Mouse (Mus musculus) heart, embryonic 11.5 days (tissue): ENCODE data around the gene Olfr884. TPM values are rescaled to one million over a fixed set of nuclear protein-coding genes. Genes with fewer than 3 reads are reported as not detected.

ENCODE experiments used
- ATAC-seq: fragments of 200-750 bp; cut with Nextera tagmentation; replicated peaks from 2 replicates; pipeline ENCODE4 v1.8.0; 2017; ENCODE audit warnings: moderate library complexity; ENCODE audit not compliant: insufficient number of reproducible peaks, low FRiP score, low TSS enrichment
- H3K27ac ChIP-seq: fragments of 300-500 bp; sonication (generic); 2 replicates; pipeline ENCODE4 v1.5.1; 2014; ENCODE audit warnings: mild to moderate bottlenecking, low read depth, low read length
- H3K27me3 ChIP-seq: fragments of 300-500 bp; sonication (generic); 2 replicates; pipeline ENCODE4 v1.6.1; 2014; ENCODE audit warnings: mild to moderate bottlenecking, low read length, mixed read lengths; ENCODE audit not compliant: control insufficient read depth, insufficient read depth
- H3K36me3 ChIP-seq: fragments of 300-500 bp; sonication (generic); 2 replicates; pipeline ENCODE4 v1.6.1; 2014; ENCODE audit warnings: mild to moderate bottlenecking, low read length, moderate library complexity, mixed read lengths; ENCODE audit not compliant: control insufficient read depth, insufficient read depth
- H3K4me1 ChIP-seq: fragments of 300-500 bp; sonication (generic); 2 replicates; pipeline ENCODE4 v1.6.1; 2014; ENCODE audit warnings: low read length; ENCODE audit not compliant: control insufficient read depth, insufficient read depth
- H3K4me2 ChIP-seq: fragments of 300-500 bp; sonication (generic); 2 replicates; pipeline ENCODE4 v1.6.1; 2014; ENCODE audit warnings: mild to moderate bottlenecking, moderate library complexity
- H3K4me3 ChIP-seq: fragments of 300-500 bp; sonication (generic); 2 replicates; pipeline ENCODE4 v1.5.1; 2014; ENCODE audit warnings: low read depth, low read length
- H3K9ac ChIP-seq: fragments of 300-500 bp; sonication (generic); 2 replicates; pipeline ENCODE4 v1.6.1; 2014; ENCODE audit warnings: mild to moderate bottlenecking, low read depth, low read length, moderate library complexity
- H3K9me3 ChIP-seq: fragments of 300-500 bp; sonication (generic); replicated peaks from 2 replicates; pipeline ENCODE4 v1.6.1; 2016; ENCODE audit warnings: low read length; ENCODE audit not compliant: control insufficient read depth
- WGBS: fragments of 180-500 bp; shearing (Covaris S2); extraction: QIAGEN DNeasy Blood & Tissue Kit; methylation state at CpG from one replicate; pipeline ENCODE4 v1.1.7; 2014; ENCODE audit not compliant: insufficient replicate concordance; 5-methylcytosine and 5-hydroxymethylcytosine counted together
- polyA plus RNA-seq: library from polyadenylated mRNA; unstranded; fragments of >200 nt; fragmentation: Nextera tagmentation; extraction: Ambion mirVana; gene quantifications from 2 replicates; pipeline ENCODE4 v1.2.1, GENCODE M21; 2014

Olfr884 gene
- polyA plus RNA-seq: not detected in 2 replicates

- no peaks in the 10 kb centered on the region for H3K4me1 ChIP-seq
- no peak within 1 kb of the TSS for H3K4me3 ChIP-seq
- H3K27me3 ChIP-seq: no peaks in the 10 kb centered on the region
- H3K4me2 ChIP-seq: no peak within 1 kb of the TSS
- H3K27ac ChIP-seq: no peak within 1 kb of the TSS
- no peaks in the 10 kb centered on the region for H3K9me3 ChIP-seq
- 69% methylated on average over 1 of the region's 1 CpGs for WGBS
- ATAC-seq: no peak
- H3K9ac ChIP-seq: no peak within 1 kb of the TSS
- no peaks in the 10 kb centered on the region for H3K36me3 ChIP-seq
These were observed at the start of gene Olfr884 for GRCm38 (mm10) chr9:38046255-38046654. Gene Olfr884, plus strand, starts transcription at chr9:38046555.

DNA sequence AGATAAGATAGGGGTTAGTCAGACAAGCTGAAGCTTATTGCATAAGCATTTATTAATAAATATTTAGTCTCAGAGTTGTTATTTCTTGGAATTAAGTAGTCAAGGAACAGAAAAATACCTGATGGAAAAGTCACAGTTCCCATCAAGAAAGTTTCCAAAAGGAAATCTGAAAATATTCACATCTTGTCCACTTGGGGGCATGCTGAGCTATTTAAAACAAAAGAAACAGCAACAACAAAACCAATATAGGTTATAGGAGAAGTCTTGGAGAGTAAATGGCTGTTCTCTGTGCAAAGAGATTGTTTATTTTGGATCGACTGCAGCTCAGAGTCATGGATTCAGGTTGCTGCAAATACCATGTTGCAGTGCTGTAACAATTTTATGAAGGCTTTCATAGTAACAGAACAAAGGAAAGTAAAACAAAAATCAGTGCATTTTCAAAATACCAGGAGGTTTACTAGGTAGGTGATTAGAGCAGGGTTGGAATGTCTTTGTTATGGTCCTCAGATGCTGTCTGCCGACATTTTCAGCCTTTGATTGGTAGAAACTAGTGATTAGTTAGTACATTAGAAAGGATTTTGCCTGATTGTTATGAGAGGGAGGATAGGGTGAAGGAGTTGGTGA is 47.7 kb upstream of the Olfr884 start:
- Histone ChIP-seq H3K4me1 (no peaks in the 10 kb centered on the region), H3K9ac (no peak overlapping the region), H3K27me3 (no peaks in the 10 kb centered on the region), H3K27ac (no peak overlapping the region), H3K4me2 (no peak overlapping the region), H3K4me3 (no peak overlapping the region), H3K36me3 (no peaks in the 10 kb centered on the region), H3K9me3 (no peaks in the 10 kb centered on the region)
- WGBS: 34% methylated on average over 2 of the region's 2 CpGs
- no peak for ATAC-seq

GRCm38 (mm10) chr9:38000021-38000420 is 46.3 kb upstream of the Olfr884 start:
- no peak overlapping the region for H3K4me3 ChIP-seq
- WGBS: 47% methylated on average over 1 of the region's 1 CpGs
- no peaks in the 10 kb centered on the region for H3K9me3 ChIP-seq
- no peaks in the 10 kb centered on the region for H3K4me1 ChIP-seq
- ATAC-seq: no peak
- H3K27me3 ChIP-seq: no peaks in the 10 kb centered on the region
- H3K27ac ChIP-seq: no peak overlapping the region
- no peak overlapping the region for H3K4me2 ChIP-seq
- H3K9ac ChIP-seq: no peak overlapping the region
- no peaks in the 10 kb centered on the region for H3K36me3 ChIP-seq

GRCm38 (mm10) chr9:38025508-38025907 is 20.8 kb upstream of the Olfr884 start, which contains the start of gene Olfr883:
Gene Olfr883, plus strand, starts transcription at chr9:38025808.
- no peaks in the 10 kb centered on the region for H3K4me1 ChIP-seq
- H3K4me3 ChIP-seq: no peak within 1 kb of the TSS
- no peaks in the 10 kb centered on the region for H3K9me3 ChIP-seq
- no peak within 1 kb of the TSS for H3K4me2 ChIP-seq
- H3K27me3 ChIP-seq: no peaks in the 10 kb centered on the region
- no peaks in the 10 kb centered on the region for H3K36me3 ChIP-seq
- no peak for ATAC-seq
- no peak within 1 kb of the TSS for H3K27ac ChIP-seq
- 92% methylated on average over 1 of the region's 1 CpGs for WGBS
- no peak within 1 kb of the TSS for H3K9ac ChIP-seq

- WGBS: 76% methylated on average over 3 of the region's 3 CpGs
- no peak within 1 kb of the TSS for H3K27ac ChIP-seq
These were observed 14.7 kb downstream of the Olfr884 start, which contains the start of gene Olfr885 for GRCm38 (mm10) chr9:38061022-38061421. Gene Olfr885, plus strand, starts transcription at chr9:38061322.

DNA sequence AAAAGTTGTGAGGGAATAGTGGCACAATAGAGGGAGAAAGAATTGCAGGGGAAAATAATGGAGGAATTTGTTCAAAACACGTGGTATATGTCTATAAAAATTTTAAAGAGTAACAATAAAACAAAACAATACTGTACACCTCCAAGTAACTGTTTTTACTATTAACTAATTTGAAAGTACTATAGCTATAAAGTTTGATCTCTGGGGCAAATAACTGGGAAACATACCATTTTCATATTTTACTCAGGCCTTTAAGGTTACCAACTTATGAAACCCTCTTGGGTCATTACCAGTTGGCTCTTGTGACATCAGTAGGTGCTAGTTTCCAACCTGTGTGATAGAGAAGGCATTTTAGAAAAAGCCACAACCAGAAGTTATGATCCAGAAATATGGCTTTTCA is 37.4 kb downstream of the Olfr884 start, which contains the start of gene Olfr887:
TSS of gene Olfr887 (plus strand) at position 301 of the 400 bp plus-strand sequence.
- H3K27me3 ChIP-seq: no peaks in the 10 kb centered on the region
- no peak within 1 kb of the TSS for H3K27ac ChIP-seq
- H3K36me3 ChIP-seq: no peaks in the 10 kb centered on the region
- 69% methylated on average over 1 of the region's 1 CpGs for WGBS
- H3K4me1 ChIP-seq: no peaks in the 10 kb centered on the region
- H3K9ac ChIP-seq: no peak within 1 kb of the TSS
- no peak for ATAC-seq
- H3K4me3 ChIP-seq: no peak within 1 kb of the TSS
- H3K4me2 ChIP-seq: no peak within 1 kb of the TSS
- no peaks in the 10 kb centered on the region for H3K9me3 ChIP-seq

More at GRCm38 (mm10) chr9:38061022-38061421, 14.7 kb downstream of the Olfr884 start, which contains the start of gene Olfr885:
- Histone ChIP-seq H3K4me1 (no peaks in the 10 kb centered on the region), H3K36me3 (no peaks in the 10 kb centered on the region), H3K9ac (no peak within 1 kb of the TSS), H3K4me3 (no peak within 1 kb of the TSS), H3K27me3 (no peaks in the 10 kb centered on the region), H3K9me3 (no peaks in the 10 kb centered on the region), H3K4me2 (no peak within 1 kb of the TSS)
- no peak for ATAC-seq

Other genes with a start within 250 kb of the Olfr884 start
- gene Olfr876, start 243.5 kb upstream of the Olfr884 start, polyA plus RNA-seq: not detected in 2 replicates
- not detected in 2 replicates for gene Olfr877, start 192.3 kb upstream of the Olfr884 start, polyA plus RNA-seq
- not detected in 2 replicates for gene Olfr145, start 149.8 kb upstream of the Olfr884 start, polyA plus RNA-seq
- not detected in 2 replicates for gene Olfr878, start 128.7 kb upstream of the Olfr884 start, polyA plus RNA-seq
- not detected in 2 replicates for gene Olfr881, start 54.7 kb upstream of the Olfr884 start, polyA plus RNA-seq
- gene Olfr883, start 20.7 kb upstream of the Olfr884 start, polyA plus RNA-seq: not detected in 2 replicates
- gene Olfr885, start 14.8 kb downstream of the Olfr884 start, polyA plus RNA-seq: not detected in 2 replicates
- gene Olfr887, start 37.5 kb downstream of the Olfr884 start, polyA plus RNA-seq: not detected in 2 replicates
- gene Olfr888, start 61.6 kb downstream of the Olfr884 start, polyA plus RNA-seq: not detected in 2 replicates
- 0.04 TPM in 1 of 2 replicates, not detected in the other for gene Olfr889, start 68.6 kb downstream of the Olfr884 start, polyA plus RNA-seq
- not detected in 2 replicates for gene Olfr890, start 96.0 kb downstream of the Olfr884 start, polyA plus RNA-seq
- gene Olfr891, start 134.3 kb downstream of the Olfr884 start, polyA plus RNA-seq: not detected in 2 replicates
- not detected in 2 replicates for gene Olfr893, start 161.8 kb downstream of the Olfr884 start, polyA plus RNA-seq
- not detected in 2 replicates for gene Olfr894, start 171.5 kb downstream of the Olfr884 start, polyA plus RNA-seq
- not detected in 2 replicates for gene Olfr143, start 206.2 kb downstream of the Olfr884 start, polyA plus RNA-seq
- not detected in 2 replicates for gene Olfr895, start 221.3 kb downstream of the Olfr884 start, polyA plus RNA-seq
- not detected in 2 replicates for gene Olfr896-ps1, start 244.6 kb downstream of the Olfr884 start, polyA plus RNA-seq